Mouse (Mus musculus) adrenal gland, postnatal 14 days (tissue): ENCODE measurements at regions not wholly inside any gene's neighbourhood (a gene's known extent, or its start where the extent isn't known, plus 50 kb on each side); places are given as distances from the start of the nearest gene placed in this dataset.
A peak's percentile ranks its signal among the peaks of the same experiment; 100 is the strongest.

Source experiments
- DNase-seq: peaks from one replicate; pipeline ENCODE4 v3.0.0; 2021; ENCODE audit warnings: mixed read lengths

DNA sequence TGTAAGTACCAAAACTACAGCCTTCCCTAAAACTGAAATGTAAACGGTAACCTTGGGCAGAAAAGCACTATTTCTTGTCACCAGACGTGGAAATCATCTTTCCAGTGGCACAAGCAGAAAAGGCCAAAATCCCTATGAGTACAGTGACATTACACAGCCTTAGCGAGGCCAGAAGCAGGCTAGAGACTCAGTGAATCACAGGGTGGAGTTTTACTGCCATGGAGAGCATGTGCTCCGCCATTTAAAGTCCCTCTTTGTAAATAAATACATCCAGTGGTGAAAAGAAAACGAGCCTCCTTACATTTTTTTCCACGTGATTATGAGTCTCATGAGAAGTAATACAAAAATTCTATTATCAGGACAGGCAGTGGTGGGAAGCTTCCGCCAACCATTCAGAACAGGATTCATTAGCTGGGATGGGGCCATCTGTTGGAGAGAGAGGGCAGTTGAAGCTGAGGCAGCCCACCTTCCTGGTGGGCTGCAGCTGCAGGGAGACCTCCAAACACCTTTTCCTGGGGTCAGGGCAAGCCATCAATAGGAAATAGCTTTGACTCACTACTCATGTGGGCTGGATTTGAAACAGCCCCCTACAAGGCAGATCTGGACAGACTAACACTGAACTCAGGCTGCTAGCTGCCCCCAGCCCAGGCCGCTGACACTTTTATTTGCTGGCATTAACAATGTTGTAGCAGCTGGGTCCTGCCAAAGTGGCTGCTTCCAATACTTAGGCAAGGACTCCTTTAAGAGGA is 146.5 kb upstream of the Hnrnpa3 start:
- DNase-seq = no peak

DNA sequence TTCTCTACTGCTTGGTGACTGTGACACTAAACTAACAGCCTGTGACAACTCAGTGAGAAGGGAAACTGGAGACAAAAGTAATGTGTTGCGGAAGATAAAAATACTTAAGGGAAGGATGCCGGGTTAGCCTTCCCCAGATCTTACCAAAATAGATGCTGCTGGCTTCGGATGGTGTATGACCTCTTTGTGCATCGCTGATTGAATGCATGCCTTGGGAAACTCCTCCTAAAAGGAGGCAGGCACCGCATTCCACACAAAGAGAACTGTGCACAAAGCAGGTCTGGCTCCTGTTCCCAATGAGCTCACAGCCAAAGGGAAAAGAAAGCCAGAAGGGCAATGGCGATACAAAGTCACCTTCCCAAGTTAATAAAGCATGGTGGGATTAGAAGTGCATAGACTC is 144.9 kb upstream of the Hnrnpa3 start:
- DNase-seq = no peak

DNA sequence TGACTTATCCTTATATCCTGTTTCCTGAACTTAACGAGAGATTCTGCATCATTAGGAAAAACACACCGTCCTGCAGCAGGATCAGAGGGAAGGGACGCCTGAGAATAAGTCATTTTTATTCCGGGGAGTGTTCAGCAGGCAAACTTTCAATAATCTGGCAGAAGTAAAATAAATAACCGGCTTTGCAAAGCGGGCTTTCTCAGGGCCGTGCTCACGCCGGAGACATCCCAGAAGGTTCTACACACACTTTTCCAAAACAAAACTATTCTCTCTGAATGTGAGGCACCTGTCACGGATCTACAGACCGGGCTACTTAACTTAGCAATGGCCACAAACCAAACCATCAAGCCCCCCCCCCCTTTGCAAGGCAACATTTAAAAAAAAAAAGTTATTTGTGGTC is 142.8 kb upstream of the Hnrnpa3 start:
- DNase-seq = no peak

DNA sequence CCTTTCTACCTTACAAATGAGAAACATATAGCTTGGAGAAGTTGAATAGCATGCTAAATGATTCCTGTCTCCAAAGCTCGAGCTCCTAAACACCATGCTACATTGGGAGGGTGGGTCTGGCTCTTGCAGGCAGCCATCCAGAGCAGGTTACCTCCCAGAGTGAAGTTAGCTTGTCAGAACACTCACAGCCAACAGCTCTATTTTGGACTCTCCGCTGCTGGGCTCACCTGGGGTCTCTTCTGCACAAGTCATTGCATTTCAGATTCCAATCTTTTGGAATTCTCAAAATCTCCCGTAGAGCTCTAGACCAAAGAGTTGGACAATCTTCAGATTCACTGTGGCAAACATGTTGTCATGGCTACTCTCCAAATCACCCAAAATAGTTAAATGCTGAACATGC is 142.0 kb upstream of the Hnrnpa3 start:
- no peak for DNase-seq

DNA sequence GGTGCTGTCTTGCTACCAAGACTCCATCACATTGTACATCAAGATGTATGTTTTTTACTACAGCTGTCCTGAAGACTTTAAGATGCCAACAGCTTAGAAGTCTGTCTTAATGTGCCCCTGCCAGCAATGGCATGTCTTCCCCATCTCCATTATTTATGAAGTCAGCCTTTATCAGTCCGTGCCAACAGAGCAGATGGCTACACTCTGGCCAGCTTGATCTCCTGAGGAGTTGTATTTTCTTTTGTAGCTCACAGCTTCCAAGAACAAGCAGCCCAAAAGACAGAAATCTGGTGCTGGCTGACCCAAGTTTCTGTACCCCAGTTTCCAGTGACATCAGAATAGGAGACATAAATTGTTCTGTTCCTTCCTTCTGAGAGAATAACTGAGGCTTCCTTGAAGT is 140.5 kb upstream of the Hnrnpa3 start:
- no peak for DNase-seq

DNA sequence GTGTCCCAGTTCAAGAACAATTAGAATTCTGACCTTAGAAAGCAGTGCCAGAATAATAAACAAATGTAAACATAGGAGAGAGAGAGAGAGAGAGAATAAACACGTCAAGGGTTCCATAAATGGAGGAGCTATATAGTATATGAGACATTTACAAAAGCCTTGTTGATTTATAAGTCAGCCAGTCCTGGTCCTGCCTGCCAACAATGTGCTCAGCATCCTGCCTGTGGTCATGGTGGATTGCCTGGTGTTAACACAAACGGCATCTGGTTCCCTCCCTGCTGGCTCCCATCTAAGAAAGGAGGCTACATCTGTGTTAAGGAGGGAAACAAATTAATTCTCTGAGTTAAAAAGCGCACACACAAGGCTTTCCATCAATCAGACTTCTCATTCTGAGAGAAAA is 133.5 kb upstream of the Hnrnpa3 start:
- DNase-seq = no peak

DNA sequence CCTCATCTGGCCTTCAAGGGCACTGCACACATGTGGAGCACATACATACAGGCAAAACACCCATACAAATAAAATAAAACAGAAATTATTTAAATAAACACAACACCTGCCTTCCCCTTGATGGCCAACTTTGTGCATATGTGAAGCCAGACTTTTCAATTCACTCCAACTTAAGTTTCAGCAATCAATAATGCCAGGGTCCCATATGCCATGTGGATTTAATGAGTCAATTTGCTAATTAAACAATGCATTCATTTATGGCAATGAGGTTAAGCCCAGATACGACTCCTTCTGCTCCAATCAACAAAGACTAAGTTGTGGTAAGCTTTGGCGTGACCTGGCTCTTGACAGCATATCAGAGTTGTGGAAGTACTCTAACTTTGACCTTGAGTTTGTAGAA is 130.4 kb upstream of the Hnrnpa3 start:
- DNase-seq = no peak

DNA sequence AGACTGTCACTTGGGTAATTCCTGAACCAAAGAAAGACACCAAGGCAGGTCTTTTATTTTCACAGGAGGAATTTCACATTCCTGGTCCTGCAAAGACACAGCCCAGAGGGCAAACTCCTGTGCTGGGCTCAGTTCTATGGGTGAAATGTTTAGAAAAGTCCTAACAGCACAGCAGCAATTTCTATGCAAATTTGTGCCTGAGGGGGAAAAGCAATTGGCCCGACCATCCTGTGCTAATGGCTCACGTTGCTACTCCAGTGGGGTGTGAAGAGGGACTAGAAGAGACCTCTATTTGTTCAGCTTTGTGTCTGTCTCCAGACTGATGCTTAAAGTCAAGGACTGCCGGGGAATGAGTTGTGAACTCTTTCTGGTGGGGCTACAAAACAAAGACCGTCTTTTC is 120.9 kb upstream of the Hnrnpa3 start:
- no peak for DNase-seq

DNA sequence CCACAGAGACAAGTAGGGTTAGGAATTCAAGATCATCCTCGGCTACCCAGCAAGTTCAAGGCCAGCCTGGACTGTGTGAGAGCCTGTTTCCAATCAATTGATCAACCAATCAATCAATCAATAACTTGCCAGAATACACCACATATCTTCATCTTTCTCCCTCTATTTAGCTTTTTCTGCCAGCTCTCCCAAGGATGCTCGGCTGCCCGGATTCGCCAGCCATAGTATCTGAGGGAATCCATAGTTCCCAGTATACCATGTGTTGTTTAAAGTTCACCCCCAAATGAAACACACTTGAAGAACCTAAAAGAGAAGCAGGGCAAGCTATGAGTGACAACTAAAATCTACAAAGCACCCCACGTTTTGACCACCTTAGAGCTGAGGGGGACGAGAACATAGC is 119.3 kb upstream of the Hnrnpa3 start:
- DNase-seq = no peak

DNA sequence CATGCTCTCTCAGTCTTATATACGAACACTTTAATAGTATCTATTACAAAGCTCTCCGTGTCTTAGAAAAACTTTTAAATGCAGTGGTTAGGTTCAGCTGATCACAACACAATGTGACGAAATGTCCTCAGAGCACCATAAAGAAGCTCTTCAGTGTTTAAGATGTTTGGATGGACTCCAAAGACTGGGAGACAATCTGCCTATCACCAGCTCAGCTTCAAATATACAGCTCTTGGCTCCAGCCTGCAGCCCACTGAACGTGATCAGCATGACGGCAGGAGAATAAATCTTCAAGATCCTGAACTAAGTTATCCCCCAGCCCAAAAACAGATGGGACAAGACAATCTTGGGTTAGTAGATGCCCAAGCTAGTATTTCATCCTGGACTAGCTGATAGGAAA is 116.7 kb upstream of the Hnrnpa3 start:
- DNase-seq = no peak

DNA sequence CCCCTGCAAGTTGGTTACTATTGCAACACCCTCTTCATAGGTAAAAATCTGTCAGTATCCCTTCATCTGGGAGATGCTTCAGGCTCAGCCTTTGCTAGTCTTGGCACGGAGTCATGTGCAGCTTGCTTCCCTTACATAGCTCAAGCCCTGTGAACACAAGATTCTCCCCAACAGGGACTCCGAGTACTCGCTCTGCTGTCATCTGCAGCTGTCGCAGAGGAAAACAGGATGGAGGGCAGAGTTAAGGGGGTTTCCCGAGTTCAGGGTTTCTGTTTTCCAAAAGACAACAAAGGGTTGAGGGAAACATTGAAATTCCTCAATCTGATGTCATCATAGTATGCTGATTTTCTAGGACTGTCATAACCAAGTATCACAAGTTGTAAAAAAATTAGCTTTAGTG is 116.3 kb upstream of the Hnrnpa3 start:
- peak; percentile 21 for DNase-seq

DNA sequence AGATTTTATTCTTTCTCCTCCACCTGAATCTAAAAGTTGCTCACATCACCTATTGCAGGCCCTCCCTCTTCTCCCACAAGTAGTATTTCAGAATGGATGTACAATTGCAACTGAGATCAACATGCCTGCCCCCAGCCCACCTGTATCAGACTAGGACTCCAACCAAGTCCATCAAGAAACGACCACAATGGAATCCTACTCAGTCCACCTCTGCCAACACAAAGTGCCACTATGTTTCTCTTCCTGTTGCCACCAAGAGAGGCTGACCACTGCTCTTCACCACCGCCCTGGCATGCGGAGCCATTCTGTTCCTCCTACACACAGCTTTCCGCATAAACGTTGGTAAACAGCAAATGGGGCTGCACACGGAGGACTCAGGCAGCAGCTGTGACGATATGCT is 113.1 kb upstream of the Hnrnpa3 start:
- no peak for DNase-seq

DNA sequence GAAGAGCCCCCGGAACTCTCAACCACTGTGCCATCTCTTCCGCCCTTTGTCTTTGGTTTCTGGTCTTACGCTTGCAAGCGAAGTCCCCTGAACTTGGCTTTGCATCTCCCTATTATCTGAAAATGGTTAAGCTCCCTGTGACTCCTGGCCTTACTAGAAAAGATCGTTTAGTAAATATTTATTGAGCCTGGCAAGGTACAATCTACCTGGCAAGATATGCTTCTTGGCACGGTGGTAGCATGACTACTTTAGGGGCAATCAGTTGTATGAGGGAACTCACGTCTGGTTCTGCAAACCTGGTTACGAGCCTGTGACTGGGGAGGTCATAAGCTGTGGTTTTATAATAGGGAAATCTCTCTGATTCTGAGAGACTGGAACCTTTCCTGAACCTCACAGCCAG is 103.4 kb upstream of the Hnrnpa3 start:
- DNase-seq = no peak

DNA sequence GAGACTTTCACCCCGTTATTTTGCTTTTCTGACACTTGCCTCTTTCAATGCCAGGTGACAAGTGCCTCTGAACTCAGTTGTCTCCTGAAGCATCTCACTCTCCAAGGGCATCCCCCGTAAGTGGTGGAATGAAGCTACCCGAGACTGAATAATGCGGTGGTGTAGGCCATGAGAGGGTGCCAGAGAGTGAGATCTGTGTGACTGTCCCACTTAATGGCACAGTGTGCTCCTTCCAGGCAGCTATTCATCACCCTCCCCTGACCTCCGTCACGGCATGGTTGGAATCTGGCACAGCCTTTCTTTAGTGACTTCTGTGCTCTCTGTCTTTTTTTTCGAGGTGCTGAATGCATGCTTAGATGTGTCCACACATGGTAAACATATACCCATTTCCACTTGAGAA is 102.3 kb upstream of the Hnrnpa3 start:
- peak; percentile 39 for DNase-seq

DNA sequence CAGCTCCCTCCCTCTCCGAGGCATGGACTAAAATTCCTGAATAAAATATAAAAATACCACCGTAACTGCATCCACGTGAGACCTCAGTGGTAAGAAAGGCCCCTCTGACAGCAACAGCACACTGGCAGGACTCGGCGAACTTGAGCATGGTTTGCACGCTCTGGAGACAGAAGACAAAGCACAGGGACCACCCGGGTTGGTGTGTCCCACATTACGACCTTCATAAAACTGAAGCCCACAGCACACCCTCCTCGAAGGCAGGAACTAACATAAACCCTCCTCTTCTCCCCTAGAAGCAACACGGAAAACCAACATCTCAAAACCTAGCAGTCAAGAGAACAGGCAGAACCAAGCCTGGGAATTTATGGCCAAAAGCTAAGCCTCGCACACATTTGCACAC is 101.7 kb upstream of the Hnrnpa3 start:
- no peak for DNase-seq

DNA sequence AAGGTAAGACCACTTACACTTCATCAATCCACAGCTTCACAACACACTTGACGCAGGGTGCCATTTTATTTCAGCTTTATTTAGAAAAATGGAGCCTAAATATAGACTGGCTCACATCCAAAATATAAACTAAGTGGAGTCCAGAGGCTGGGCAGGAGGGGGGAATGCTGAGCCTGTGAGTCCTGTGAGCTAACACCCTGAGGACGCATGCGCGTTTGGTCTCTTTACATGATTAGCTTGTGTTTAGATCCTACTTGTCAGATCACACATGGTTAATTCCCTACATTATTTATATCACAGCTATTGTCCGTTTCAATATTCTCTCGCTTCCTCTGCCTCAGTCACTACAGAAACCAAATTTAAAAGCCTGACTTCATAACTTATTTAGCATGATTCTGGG is 99.1 kb upstream of the Hnrnpa3 start:
- no peak for DNase-seq

DNA sequence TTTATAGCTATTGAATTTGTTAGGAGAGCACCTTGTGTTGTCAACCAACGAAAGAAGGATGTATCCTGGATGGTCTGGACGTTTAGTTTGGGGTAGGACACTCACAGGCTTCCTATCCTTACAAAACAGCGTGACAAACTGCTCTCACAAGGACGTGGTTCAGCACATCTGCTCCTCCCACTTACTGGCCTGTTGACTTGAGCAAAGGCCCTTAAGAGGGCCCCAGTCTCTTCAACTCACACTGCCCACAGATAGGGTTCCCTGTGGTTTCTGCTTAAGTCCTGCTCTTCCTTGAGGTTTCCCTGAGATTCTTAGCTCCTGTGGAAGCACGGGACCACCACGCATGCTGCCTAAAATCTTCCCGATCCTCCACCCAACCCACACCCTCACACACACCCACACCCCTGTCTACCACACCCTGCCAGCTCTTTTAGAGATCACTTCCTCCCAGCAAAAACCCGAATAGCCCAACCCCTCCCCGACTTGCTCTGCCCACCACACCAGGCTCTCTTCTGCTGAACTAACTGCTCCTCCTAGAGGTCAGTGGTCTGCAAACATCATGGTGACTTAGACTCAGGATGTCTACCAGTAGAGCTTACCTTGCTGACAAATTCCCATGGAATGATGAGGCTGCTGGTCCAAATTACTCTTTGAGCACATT is 95.7 kb upstream of the Hnrnpa3 start:
- DNase-seq = peak; percentile 14

DNA sequence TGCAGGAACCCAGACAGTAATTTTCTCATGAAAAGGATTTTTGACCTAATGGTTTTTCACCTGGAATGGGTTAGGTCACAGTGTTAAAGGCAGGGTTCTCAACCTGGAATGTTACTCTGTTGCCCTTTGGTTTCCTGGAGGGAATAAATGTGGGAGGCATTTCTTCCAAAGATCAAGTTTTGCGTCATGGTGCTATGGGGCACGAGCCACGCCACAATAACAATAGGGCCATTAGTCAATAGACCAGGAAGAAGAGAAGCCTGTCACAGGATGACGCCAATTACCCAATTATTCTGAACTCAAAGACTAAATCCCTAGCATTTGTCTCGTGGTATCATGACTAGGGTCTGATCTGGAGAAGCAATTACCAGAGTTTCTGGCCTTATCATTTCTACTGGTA is 94.3 kb upstream of the Hnrnpa3 start:
- DNase-seq = no peak

DNA sequence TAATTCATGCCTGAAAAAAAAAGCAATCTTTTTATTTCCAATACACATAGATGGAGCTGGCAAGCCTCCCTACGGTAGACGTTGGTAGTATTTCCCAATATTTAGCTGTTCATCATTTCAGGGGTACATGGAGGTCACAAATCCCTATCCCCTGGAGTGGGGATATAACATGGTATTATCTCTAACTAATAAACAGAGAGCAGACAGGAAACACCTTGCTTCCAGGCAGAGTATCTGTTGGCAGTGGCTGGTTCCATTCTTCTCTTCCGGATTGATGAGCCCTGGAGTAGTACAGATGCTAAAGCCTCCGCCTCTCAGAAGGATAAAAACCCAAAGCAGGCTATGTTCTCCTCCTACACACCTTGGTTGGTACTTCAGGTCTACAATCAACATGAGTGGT is 91.9 kb upstream of the Hnrnpa3 start:
- DNase-seq = no peak

DNA sequence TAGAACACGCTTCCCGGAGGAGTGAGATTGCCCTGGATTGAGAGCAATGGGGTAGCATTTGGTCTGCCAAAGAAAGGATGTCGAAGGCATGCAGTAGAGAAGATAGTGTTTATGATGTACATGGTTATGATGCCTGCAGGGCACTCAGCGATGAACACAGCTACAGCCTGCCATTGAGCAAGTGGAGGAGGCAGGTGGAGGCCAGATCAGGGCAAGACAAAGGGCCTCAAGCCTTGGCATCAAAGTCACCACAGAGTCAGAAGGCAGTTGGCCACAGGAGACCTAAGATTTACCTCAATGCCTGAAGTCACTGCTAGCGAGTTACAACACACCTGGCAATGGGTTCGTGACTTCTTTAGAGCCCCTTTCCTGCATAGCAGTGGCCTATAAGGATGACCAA is 89.3 kb upstream of the Hnrnpa3 start:
- DNase-seq = no peak

DNA sequence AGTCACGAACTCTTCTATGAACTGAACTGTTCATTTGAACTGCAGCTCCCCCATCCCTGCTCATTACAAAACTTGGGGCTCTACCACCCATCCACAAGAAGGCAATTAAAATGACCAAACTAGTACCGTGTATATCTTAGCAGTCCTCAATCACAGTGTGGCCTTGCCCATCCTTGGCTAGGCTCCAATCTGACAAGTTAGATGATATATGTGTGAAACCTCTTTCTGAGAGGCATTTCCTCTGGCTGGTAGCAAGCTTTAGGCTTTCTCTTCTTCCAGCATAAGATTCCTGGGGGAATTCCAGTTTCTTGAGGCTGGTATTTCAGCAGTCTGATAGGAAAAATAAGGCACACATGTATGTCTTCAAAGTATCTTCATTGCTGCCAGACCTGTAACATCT is 88.8 kb upstream of the Hnrnpa3 start:
- peak; percentile 67 for DNase-seq

DNA sequence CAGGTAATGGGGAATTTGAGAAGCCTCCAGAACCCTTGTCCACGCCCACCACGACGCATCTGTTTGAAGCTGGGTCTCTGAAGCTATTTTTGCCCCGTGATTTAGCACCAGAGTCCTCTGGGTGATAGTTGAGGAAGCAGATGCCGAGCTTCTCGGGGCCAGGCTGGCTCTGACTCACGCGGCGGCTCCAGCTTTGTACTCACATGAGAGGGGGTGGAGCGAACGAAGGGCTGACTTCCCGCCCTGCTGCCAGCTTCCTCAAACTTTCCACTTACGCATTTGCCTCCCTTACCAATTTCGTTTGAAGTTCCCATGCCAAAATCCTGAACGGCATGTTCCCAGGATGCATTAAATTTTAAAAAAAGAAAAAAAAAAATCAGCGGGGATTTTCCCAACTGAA is 74.1 kb upstream of the Hnrnpa3 start:
- peak; percentile 92 for DNase-seq

DNA sequence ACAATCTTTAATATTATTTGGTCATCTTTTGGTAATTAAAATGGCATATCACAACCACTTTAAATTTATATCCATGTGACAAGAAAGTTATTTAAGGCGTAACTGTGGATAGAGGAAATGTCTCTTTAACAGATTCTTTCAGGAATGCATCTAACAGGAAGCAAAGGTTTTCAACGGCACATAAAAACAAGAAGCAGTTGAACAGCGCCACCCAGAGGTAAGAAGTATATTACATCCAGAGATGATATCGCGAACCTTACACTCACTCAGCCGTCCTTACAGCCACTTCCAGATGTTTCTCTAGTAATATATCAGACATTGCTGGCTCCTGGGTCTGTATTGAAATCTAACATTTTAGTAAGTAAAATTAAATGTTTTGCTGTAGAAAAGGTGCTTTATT is 70.5 kb upstream of the Hnrnpa3 start:
- peak; percentile 76 for DNase-seq

DNA sequence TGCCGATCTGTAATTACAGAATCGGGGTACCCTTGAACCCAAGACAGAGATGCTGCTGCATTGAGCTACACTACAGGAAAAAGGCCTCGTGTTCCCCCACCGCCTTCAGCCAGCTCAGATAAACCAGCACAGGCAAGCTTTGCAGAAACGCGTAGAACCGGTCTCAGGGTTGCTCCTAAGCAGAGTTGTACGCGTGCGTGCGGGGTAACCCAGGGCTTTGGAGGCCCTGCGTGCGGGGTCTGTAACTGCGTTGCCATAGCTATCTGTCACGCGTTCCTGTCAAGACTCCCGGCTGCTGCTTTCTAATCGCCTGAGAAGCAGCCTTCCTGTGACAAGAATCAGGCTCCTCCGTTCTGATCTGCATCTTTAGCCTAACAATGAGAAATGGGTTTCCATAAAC is 69.6 kb upstream of the Hnrnpa3 start:
- DNase-seq = no peak

DNA sequence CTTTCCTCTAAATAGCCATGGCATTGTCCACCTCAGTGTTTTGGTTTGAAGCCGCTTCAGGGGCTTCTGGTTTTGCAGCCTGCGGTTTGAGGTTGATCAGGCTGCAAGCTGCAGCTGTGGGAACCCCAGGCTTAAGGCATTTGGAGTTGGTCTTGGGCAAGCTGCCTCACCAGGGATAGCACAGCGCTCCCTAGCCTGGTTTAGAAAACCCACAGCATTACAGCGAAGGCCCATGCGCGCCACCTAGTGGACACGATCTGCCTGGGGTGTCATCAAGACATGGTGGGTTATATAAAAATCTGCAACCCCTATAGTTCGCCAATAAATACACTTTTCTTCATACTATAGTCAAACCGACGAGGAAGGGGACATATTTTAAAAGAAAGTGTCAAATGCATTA is 68.9 kb upstream of the Hnrnpa3 start:
- peak; percentile 94 for DNase-seq
